In the genomic region with DNA sequence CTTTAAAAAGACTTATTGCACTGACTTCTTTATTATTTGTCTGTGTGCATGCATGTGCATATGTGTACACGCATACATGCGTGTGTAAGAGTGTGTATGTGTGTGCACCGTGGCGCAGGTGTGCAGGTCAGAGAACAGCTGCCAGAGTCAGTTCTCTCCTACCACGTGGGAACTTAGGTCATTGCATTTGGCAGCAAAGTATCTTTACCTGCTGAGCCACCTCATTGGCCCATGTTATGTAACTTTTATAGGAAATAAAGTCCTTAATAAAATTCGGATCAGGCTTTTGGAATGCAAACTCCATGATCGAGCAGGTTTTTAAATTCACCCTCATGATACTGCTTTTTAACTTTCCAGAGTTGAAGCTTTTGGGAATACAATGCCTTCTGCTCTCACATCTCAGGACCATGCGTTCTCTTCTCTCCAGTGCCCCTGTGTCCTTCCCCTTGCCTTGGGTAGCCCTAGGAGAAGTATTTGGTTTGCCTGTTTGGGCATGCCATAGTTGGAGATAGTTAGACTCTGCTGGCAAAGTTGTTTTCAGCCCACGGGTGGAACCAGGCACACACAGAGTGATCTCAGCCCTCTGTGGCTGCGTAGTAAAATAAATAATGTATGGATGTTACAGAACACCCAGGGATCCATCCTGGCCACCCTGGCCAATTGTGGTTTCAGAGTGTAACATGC, we compare ENCODE assay signal across 14 mouse cellular contexts.
"Had no signal": no experiment of that assay in that cellular context is flagged by ENCODE, and none has a peak within 500 bp of the region (broad histone marks: within the 10 kb centered on the region; RNA-seq: fewer than 3 reads in every experiment).

No protein-coding gene starts in this region.

- H3K4me1 ChIP-seq: liver, embryonic 13.5 days had no signal

- H3K4me3 ChIP-seq: left cerebral cortex, adult 2 months; limb, embryonic 15.5 days; liver, embryonic 13.5 days had no signal

- H3K27ac ChIP-seq: left cerebral cortex, adult 2 months; liver, embryonic 13.5 days; stomach, postnatal 0 days had no signal

- H3K4me2 ChIP-seq: limb, embryonic 15.5 days; liver, embryonic 13.5 days; midbrain, embryonic 11.5 days had no signal

- H3K9ac ChIP-seq: limb, embryonic 15.5 days; liver, embryonic 13.5 days had no signal

- DNase-seq: layer of hippocampus, postnatal 36 days; liver, embryonic 13.5 days; lung, adult 2 months; lung, postnatal 14 days; midbrain, embryonic 14.5 days; right cerebral cortex, postnatal 14 days; right cerebral cortex, postnatal 4 days; thymus, postnatal 25 days had no signal

- ATAC-seq: inflammation-experienced regulatory T-cells, adult 6 months; intestine, embryonic 16.5 days had no signal

- H3K27me3 ChIP-seq: limb, embryonic 15.5 days; liver, embryonic 13.5 days had no signal

- H3K36me3 ChIP-seq: limb, embryonic 15.5 days; liver, embryonic 13.5 days had no signal

- H3K9me3 ChIP-seq: limb, embryonic 15.5 days; liver, embryonic 13.5 days had no signal
